Mouse (Mus musculus) left cerebral cortex, postnatal 36 days (tissue): ENCODE measurements around the gene Hamp. TPM values are rescaled to one million over a fixed set of nuclear protein-coding genes. Genes with fewer than 3 reads are reported as not detected.

ENCODE experiments used
- DNase-seq, 2 experiments: peaks; one replicate each; pipeline ENCODE4 v3.0.0; 2021 to 2022; ENCODE audit warnings: low spot score in 2 of 2, mixed read lengths in 1 of 2
- intact Hi-C: fragments of 180-260 bp; cut with DNase I; formaldehyde crosslinking; loops from one replicate; pipeline ENCODE4 v1.15.1; 2025
- total RNA-seq, 2 experiments: library from RNA; stranded (reverse); gene quantifications; 2 replicates each; pipeline ENCODE4 v1.2.3; 2021

Gene Hamp
- total RNA-seq, 2 experiments from 2014 or later = not detected

DNA sequence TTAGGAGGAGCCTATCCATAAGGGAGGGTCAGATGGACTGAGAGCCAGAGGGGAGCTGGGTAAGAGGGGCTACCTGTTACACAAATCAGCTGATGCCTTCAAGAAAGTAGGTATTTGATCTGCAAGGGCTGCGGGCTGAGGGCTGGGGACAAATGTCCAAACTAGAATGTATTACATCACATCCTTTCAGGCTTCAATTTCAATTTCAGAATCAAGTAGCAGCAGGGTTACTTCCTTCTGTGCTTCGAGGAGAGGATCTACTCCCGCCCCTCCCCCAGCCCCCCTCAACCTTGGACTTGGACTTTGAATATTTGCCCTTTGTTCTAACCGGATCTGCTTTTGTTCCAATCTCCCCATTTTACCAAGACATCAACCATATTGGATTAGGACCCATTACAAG, 26.6 kb downstream of the Hamp start:
- intact Hi-C loops = no loop called here

DNA sequence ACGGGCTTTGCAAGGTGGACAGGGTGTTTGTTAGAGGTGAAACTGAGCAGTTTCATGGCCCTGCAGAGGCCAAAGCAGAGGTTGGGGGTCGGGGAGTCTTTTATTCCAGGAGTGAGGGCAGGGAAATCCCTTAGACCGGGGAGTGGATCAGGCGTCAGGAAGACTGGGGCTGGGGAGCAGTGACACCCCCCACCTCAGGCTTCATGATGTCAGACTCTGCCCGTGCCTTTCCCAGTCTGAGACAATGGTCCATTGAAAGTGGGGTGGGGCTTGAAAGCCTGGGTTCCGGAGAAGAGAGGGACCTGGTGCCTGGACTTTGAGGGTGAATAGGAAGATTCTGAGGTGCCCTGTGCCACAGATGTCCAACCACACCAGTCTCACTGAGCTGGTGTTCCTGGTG, 27.1 kb downstream of the Hamp start:
- intact Hi-C loops = no loop called here
- DNase-seq = no peak

More for the DNA sequence above, 26.6 kb downstream of the Hamp start:
- no peak for DNase-seq

- intact Hi-C loops = no loop called here
- DNase-seq = no peak
These were observed 29.1 kb downstream of the Hamp start, which contains the start of gene Mag for GRCm38 (mm10) chr7:30914732-30915131. Gene Mag, minus strand, starts transcription at chr7:30914873.

GRCm38 (mm10) chr7:30909773-30910172, 34.1 kb downstream of the Hamp start:
- intact Hi-C loops = no loop called here
- DNase-seq = no peak

GRCm38 (mm10) chr7:30908992-30909431, 34.8 kb downstream of the Hamp start:
- intact Hi-C loops = no loop called here
- no peak for DNase-seq

DNA sequence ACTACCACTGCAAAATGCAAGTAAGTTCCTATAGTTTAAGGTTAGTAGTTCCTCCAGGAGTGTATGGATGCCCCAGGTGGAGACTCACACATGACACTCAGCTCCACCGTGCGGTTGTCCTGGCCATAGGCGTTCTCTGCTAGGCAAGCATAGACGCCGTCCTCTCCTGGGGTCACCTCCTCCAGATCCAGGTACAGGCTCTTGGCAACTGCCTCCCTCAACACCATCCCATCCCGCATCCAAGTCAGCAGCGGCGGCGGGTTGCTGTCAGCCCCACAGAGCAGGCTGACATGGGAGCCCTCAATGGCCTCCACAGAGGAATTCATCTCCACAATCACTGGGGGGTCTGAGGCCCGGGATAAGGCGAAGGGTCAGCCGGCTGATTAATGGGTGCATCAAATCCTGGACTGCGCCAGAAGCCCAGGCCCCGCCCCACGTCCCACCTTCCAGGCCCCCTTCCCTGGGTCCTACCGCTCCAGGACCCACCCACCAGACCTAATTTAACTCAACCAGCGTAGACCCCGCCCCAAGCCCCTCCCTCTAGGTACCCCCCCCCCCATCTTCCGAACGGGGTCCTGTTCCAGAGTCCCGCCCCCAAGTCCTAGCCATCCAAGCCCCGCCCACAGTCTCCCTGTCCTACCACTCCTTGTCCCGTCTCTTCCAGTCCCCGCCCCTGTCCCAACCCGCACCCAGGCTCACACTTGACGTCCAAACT, 35.4 kb downstream of the Hamp start:
- no peak for DNase-seq

GRCm38 (mm10) chr7:30904042-30904441, 39.8 kb downstream of the Hamp start:
- DNase-seq = peak; percentile 19
- intact Hi-C loops = no loop called here

More for the DNA sequence above, 35.4 kb downstream of the Hamp start:
- intact Hi-C loops = no loop called here

DNA sequence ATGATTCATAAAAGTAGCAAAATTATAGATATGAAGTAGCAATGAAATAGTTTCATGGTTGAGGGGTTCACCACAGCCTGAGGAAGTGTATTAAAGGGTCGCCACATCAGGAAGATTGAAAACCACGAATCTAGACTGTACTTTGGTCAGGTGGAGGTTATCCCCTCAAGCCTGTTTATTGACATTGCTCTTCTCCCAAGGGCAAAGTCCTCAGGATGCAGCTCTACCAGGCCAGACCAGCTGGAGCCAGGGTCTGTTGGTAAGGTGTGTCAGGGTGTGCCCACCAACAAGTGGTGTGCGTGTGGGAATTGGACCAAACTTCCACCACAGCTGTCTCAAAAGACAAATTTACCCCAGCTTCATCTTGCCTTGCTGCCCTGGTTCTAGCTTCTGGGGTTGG, 48.6 kb downstream of the Hamp start:
- intact Hi-C loops = no loop called here
- no peak for DNase-seq

GRCm38 (mm10) chr7:30892515-30892914, 51.3 kb downstream of the Hamp start:
- no peak for DNase-seq
- intact Hi-C loops = no loop called here

Other genes starting within 250 kb of the Hamp start
- gene 2200002J24Rik, start 245.1 kb downstream of the Hamp start, total RNA-seq = not detected
- gene Atp4a, start 231.8 kb downstream of the Hamp start, total RNA-seq = under 1 TPM; 0.23 to 0.47 TPM
- 100 to 1,000 TPM; 114 to 115 TPM for gene Tmem147, start 214.5 kb downstream of the Hamp start, total RNA-seq
- under 1 TPM in 1 of 2 experiments, not detected in 1; 0.35 TPM for gene Gapdhs, start 200.4 kb downstream of the Hamp start, total RNA-seq
- gene Sbsn, start 192.6 kb downstream of the Hamp start, total RNA-seq = 1 to 10 TPM; 5.5 to 7.9 TPM
- gene Dmkn, start 180.3 kb downstream of the Hamp start, total RNA-seq = 1 to 10 TPM; 2.6 to 3.6 TPM
- gene Krtdap, start 156.1 kb downstream of the Hamp start, total RNA-seq = not detected
- gene Ffar2, start 120.3 kb downstream of the Hamp start, total RNA-seq = not detected
- not detected for gene Ffar3, start 87.9 kb downstream of the Hamp start, total RNA-seq
- not detected for gene Ffar1, start 82.5 kb downstream of the Hamp start, total RNA-seq
- gene Cd22, start 63.7 kb downstream of the Hamp start, total RNA-seq = not detected
- gene Mag, start 29.2 kb downstream of the Hamp start, total RNA-seq = 100 to 1,000 TPM; 137 to 247 TPM
- gene Hamp2, start 19.4 kb downstream of the Hamp start, total RNA-seq = not detected
- 100 to 1,000 TPM; 135 to 147 TPM for gene Usf2, start 12.8 kb upstream of the Hamp start, total RNA-seq
- 1 to 10 TPM; 7.0 to 9.8 TPM for gene Lsr, start 29.4 kb upstream of the Hamp start, total RNA-seq
- gene Fam187b, start 29.8 kb upstream of the Hamp start, total RNA-seq = not detected
- gene Fxyd5, start 98.4 kb upstream of the Hamp start, total RNA-seq = 10 to 100 TPM; 19.8 to 39.0 TPM
- gene Fxyd7, start 107.4 kb upstream of the Hamp start, total RNA-seq = 100 to 1,000 TPM; 184 to 245 TPM
- gene Fxyd1, start 113.2 kb upstream of the Hamp start, total RNA-seq = 10 to 100 TPM; 75.9 to 86.2 TPM
- gene Lgi4, start 115.3 kb upstream of the Hamp start, total RNA-seq = 10 to 100 TPM; 27.4 to 28.7 TPM
- not detected for gene Fxyd3, start 132.7 kb upstream of the Hamp start, total RNA-seq
- gene Hpn, start 171.3 kb upstream of the Hamp start, total RNA-seq = 1 to 10 TPM; 2.1 to 4.5 TPM
- 100 to 1,000 TPM; 640 to 844 TPM for gene Scn1b, start 183.0 kb upstream of the Hamp start, total RNA-seq
- 100 to 1,000 TPM in 1 of 2 experiments, 10 to 100 TPM in 1; 94.0 to 120 TPM for gene Gramd1a, start 211.9 kb upstream of the Hamp start, total RNA-seq